Mouse (Mus musculus) liver, adult 2 months (tissue): ENCODE measurements around the gene Kcnh1. TPM values are rescaled to one million over a fixed set of nuclear protein-coding genes. Genes with fewer than 3 reads are reported as not detected.

ENCODE experiments used
- DNase-seq: peaks from one replicate; pipeline ENCODE4 v3.0.0-alpha.2; 2011; ENCODE audit warnings: low read depth, low spot score; ENCODE audit errors: extremely low read depth
- H3K27ac ChIP-seq: fragments of 200-500 bp; replicated peaks from 2 replicates; pipeline ENCODE4 v1.5.1; 2012; ENCODE audit warnings: low read depth, mild to moderate bottlenecking, control low read depth, inconsistent platforms, low read length; ENCODE audit not compliant: insufficient read depth
- H3K27me3 ChIP-seq: fragments of 200-500 bp; 2 replicates; pipeline ENCODE4 v1.6.1; 2012; ENCODE audit warnings: mild to moderate bottlenecking, moderate library complexity, low read length, inconsistent platforms; ENCODE audit not compliant: control insufficient read depth, insufficient read depth
- H3K36me3 ChIP-seq: fragments of 200-500 bp; 2 replicates; pipeline ENCODE4 v1.6.1; 2012; ENCODE audit warnings: low read length, inconsistent platforms; ENCODE audit not compliant: control insufficient read depth, insufficient read depth
- H3K4me1 ChIP-seq: fragments of 200-500 bp; 2 replicates; pipeline ENCODE4 v1.6.1; 2011; ENCODE audit warnings: low read length; ENCODE audit not compliant: control insufficient read depth, insufficient read depth
- H3K4me3 ChIP-seq: fragments of 200-500 bp; 2 replicates; pipeline ENCODE4 v1.5.1; 2011; ENCODE audit warnings: low read depth, mild to moderate bottlenecking, control low read depth, low read length, moderate library complexity; ENCODE audit not compliant: insufficient read depth
- H3K79me2 ChIP-seq: fragments of 200-500 bp; 2 replicates; pipeline ENCODE4 v1.6.1; 2012; ENCODE audit warnings: inconsistent platforms, mild to moderate bottlenecking, low read length, moderate library complexity; ENCODE audit not compliant: control insufficient read depth, insufficient read depth
- H3K9ac ChIP-seq: fragments of 200-500 bp; 2 replicates; pipeline ENCODE4 v1.6.1; 2012; ENCODE audit warnings: low read depth, mild to moderate bottlenecking, control low read depth, inconsistent platforms, low read length
- CTCF ChIP-seq: fragments of 200-500 bp; IDR thresholded peaks from 2 replicates; pipeline ENCODE4 v1.5.1; 2011; ENCODE audit warnings: low read depth, low read length, control low read depth
- POLR2A ChIP-seq: fragments of 200-500 bp; IDR thresholded peaks from 2 replicates; pipeline ENCODE4 v1.6.1; 2011; ENCODE audit warnings: low read length, control low read depth; ENCODE audit not compliant: insufficient read depth; ENCODE audit errors: extremely low read depth
- WGBS: fragments of 180-500 bp; shearing (Covaris S2); methylation state at CpG from one replicate; pipeline ENCODE4 v1.1.7; 2018; 5-methylcytosine and 5-hydroxymethylcytosine counted together
- polyA plus RNA-seq: library from polyadenylated mRNA; depleted of rRNA; stranded (reverse); fragments of >200 nt; gene quantifications from 2 replicates; pipeline ENCODE4 v1.2.3, GENCODE M21; 2012
- total RNA-seq: library from RNA; depleted of rRNA; stranded (reverse); fragments of >200 nt; gene quantifications from 2 replicates; pipeline ENCODE4 v1.2.3, GENCODE M21; 2014

Gene Kcnh1
- total and polyA plus RNA-seq, 2 experiments, result not detected

GRCm38 (mm10) chr1:192415813-192416212 is 225.2 kb downstream of the Kcnh1 start:
- 13% methylated on average over 3 of the region's 3 CpGs for WGBS
- Histone ChIP-seq H3K27ac (peak overlapping the region; percentile 82), H3K9ac (0 out of 2 replicates have a peak overlapping the region, but pooled peaks have one; percentile 1), H3K4me1 (peaks cover 8% of the 10 kb centered on the region), H3K79me2 (no peaks in the 10 kb centered on the region), H3K4me3 (no peak overlapping the region), H3K27me3 (no peaks in the 10 kb centered on the region), H3K36me3 (no peaks in the 10 kb centered on the region)
- no peak for TF ChIP-seq POLR2A
- no peak for TF ChIP-seq CTCF
- peak; percentile 93 for DNase-seq

- Histone ChIP-seq H3K36me3 (no peaks in the 10 kb centered on the region), H3K9ac (0 out of 2 replicates have a peak overlapping the region, but pooled peaks have one; percentile 1), H3K4me3 (no peak overlapping the region), H3K79me2 (no peaks in the 10 kb centered on the region), H3K27me3 (no peaks in the 10 kb centered on the region), H3K27ac (peak overlapping the region; percentile 82), H3K4me1 (peaks cover 8% of the 10 kb centered on the region)
- peak; percentile 91 for DNase-seq
- TF ChIP-seq POLR2A (no peak), CTCF (no peak)
- 20% methylated on average over 9 of the region's 9 CpGs for WGBS
Observed at GRCm38 (mm10) chr1:192416241-192416821, 225.8 kb downstream of the Kcnh1 start.

- DNase-seq, result no peak
- H3K36me3 ChIP-seq, result no peaks in the 10 kb centered on the region
- H3K4me1 ChIP-seq, result peaks cover 8% of the 10 kb centered on the region
- H3K27ac ChIP-seq, result no peak overlapping the region
- H3K9ac ChIP-seq, result no peak overlapping the region
- TF ChIP-seq CTCF (no peak), POLR2A (no peak)
- H3K79me2 ChIP-seq, result no peaks in the 10 kb centered on the region
- 83% methylated on average over 5 of the region's 5 CpGs for WGBS
- H3K4me3 ChIP-seq, result no peak overlapping the region
- H3K27me3 ChIP-seq, result no peaks in the 10 kb centered on the region
Observed at GRCm38 (mm10) chr1:192419176-192419575, 228.6 kb downstream of the Kcnh1 start.

- no peak overlapping the region for H3K9ac ChIP-seq
- peaks cover under 1% of the 10 kb centered on the region; the same call in 1 of the 2 replicates for H3K4me1 ChIP-seq
- no peak overlapping the region for H3K4me3 ChIP-seq
- 89% methylated on average over 14 of the region's 14 CpGs for WGBS
- H3K27ac ChIP-seq, result no peak overlapping the region
- H3K79me2 ChIP-seq, result no peaks in the 10 kb centered on the region
- DNase-seq, result no peak
- H3K36me3 ChIP-seq, result no peaks in the 10 kb centered on the region
- TF ChIP-seq CTCF, result no peak
- TF ChIP-seq POLR2A, result no peak
- H3K27me3 ChIP-seq, result no peaks in the 10 kb centered on the region
Observed at GRCm38 (mm10) chr1:192421377-192422166, 231.0 kb downstream of the Kcnh1 start.

GRCm38 (mm10) chr1:192431423-192431822 is 240.8 kb downstream of the Kcnh1 start:
- Histone ChIP-seq H3K27me3 (peaks cover 8% of the 10 kb centered on the region), H3K27ac (no peak overlapping the region), H3K79me2 (no peaks in the 10 kb centered on the region), H3K36me3 (no peaks in the 10 kb centered on the region), H3K4me3 (no peak overlapping the region), H3K9ac (no peak overlapping the region), H3K4me1 (no peaks in the 10 kb centered on the region)
- no peak for DNase-seq
- no peak for TF ChIP-seq CTCF
- TF ChIP-seq POLR2A, result no peak
- WGBS, result 98% methylated on average over 2 of the region's 2 CpGs

- Histone ChIP-seq H3K27ac (no peak overlapping the region), H3K79me2 (no peaks in the 10 kb centered on the region), H3K4me1 (no peaks in the 10 kb centered on the region), H3K27me3 (peaks cover 11% of the 10 kb centered on the region), H3K36me3 (no peaks in the 10 kb centered on the region), H3K9ac (no peak overlapping the region), H3K4me3 (no peak overlapping the region)
- DNase-seq, result no peak
- no peak for TF ChIP-seq POLR2A
- TF ChIP-seq CTCF, result no peak
- WGBS, result 88% methylated on average over 2 of the region's 2 CpGs
Observed at GRCm38 (mm10) chr1:192435503-192435902, 244.9 kb downstream of the Kcnh1 start.
